Mouse (Mus musculus) MEL (cell line): ENCODE measurements around the gene 4930535I16Rik. TPM values are rescaled to one million over a fixed set of nuclear protein-coding genes. Genes with fewer than 3 reads are reported as not detected.

Experiments
- DNase-seq: peaks from one replicate; pipeline ENCODE4 v3.0.0; 2011; ENCODE audit warnings: low read depth, low spot score
- H3K27ac ChIP-seq: 2 replicates; pipeline ENCODE4 v1.5.1; 2012; ENCODE audit warnings: low read depth, mild to moderate bottlenecking, control low read depth, low read length, moderate library complexity; ENCODE audit not compliant: control insufficient read depth
- H3K27me3 ChIP-seq, 2 experiments: fragments of 150-350 bp in 1 of 2; sonication (generic) in 1 of 2; 2 replicates each; pipeline ENCODE4 v1.6.1; 2012; ENCODE audit warnings: low read length in 2 of 2, mild to moderate bottlenecking in 2 of 2, improper control_type of control experiment in 1 of 2, moderate library complexity in 1 of 2; ENCODE audit not compliant: insufficient read depth in 2 of 2, control insufficient read depth in 1 of 2
- H3K36me3 ChIP-seq, 2 experiments: 2 replicates each; pipeline ENCODE4 v1.6.1; 2012 to 2014; ENCODE audit warnings: low read length in 2 of 2, improper control_type of control experiment in 1 of 2, inconsistent platforms in 1 of 2, mild to moderate bottlenecking in 1 of 2; ENCODE audit not compliant: insufficient read depth in 2 of 2, control insufficient read depth in 1 of 2
- H3K4me1 ChIP-seq, 2 experiments: fragments of 150-350 bp in 1 of 2; sonication (generic) in 1 of 2; 2 replicates each; pipeline ENCODE4 v1.6.1; 2012; ENCODE audit warnings: low read length in 2 of 2, improper control_type of control experiment in 1 of 2, mild to moderate bottlenecking in 1 of 2; ENCODE audit not compliant: insufficient read depth in 2 of 2, control insufficient read depth in 1 of 2
- H3K4me3 ChIP-seq, 2 experiments: fragments of 150-350 bp in 1 of 2; sonication (generic) in 1 of 2; 2 replicates each; pipeline ENCODE4 v1.5.1; 2012; ENCODE audit warnings: low read depth in 2 of 2, low read length in 2 of 2, mild to moderate bottlenecking in 2 of 2, moderate library complexity in 2 of 2, control low read depth in 1 of 2, improper control_type of control experiment in 1 of 2; ENCODE audit not compliant: control insufficient read depth in 1 of 2, insufficient read depth in 1 of 2
- H3K79me2 ChIP-seq: 2 replicates; pipeline ENCODE4 v1.6.1; 2012; ENCODE audit warnings: mild to moderate bottlenecking, low read length, moderate library complexity; ENCODE audit not compliant: control insufficient read depth, poor library complexity, insufficient read depth
- H3K9ac ChIP-seq: 2 replicates; pipeline ENCODE4 v1.6.1; 2012; ENCODE audit warnings: low read depth, mild to moderate bottlenecking, control low read depth, low read length, moderate library complexity; ENCODE audit not compliant: control insufficient read depth, poor library complexity, severe bottlenecking
- H3K9me3 ChIP-seq: fragments of 150-350 bp; sonication (generic); replicated peaks from 2 replicates; pipeline ENCODE4 v1.6.1; 2012; ENCODE audit warnings: mild to moderate bottlenecking, low read length, improper control_type of control experiment, moderate library complexity; ENCODE audit not compliant: insufficient read depth
- CHD2 ChIP-seq: IDR thresholded peaks from 2 replicates; pipeline ENCODE4 v1.6.1; 2011; ENCODE audit warnings: low read length, improper control_type of control experiment
- ELF1 ChIP-seq: IDR thresholded peaks from 2 replicates; pipeline ENCODE4 v1.6.1; 2014; ENCODE audit warnings: low read depth, mild to moderate bottlenecking, inconsistent platforms, low read length, improper control_type of control experiment, moderate library complexity
- GATA1 ChIP-seq: IDR thresholded peaks from 2 replicates; pipeline ENCODE4 v1.6.1; 2011; ENCODE audit warnings: low read depth, low read length, improper control_type of control experiment
- KAT2A ChIP-seq: conservative IDR thresholded peaks from 2 replicates; pipeline ENCODE4 v1.6.1; 2012; ENCODE audit warnings: low read depth, low read length, improper control_type of control experiment, inconsistent platforms
- MAFK ChIP-seq: IDR thresholded peaks from 2 replicates; pipeline ENCODE4 v1.6.1; 2011; ENCODE audit warnings: low read depth, mild to moderate bottlenecking, low read length, improper control_type of control experiment, borderline replicate concordance
- MAZ ChIP-seq: IDR thresholded peaks from 2 replicates; pipeline ENCODE4 v1.6.1; 2012; ENCODE audit warnings: low read depth, mild to moderate bottlenecking, inconsistent platforms, low read length, improper control_type of control experiment
- MEF2A ChIP-seq: IDR thresholded peaks from 2 replicates; pipeline ENCODE4 v1.6.1; 2014; ENCODE audit warnings: low read depth, mild to moderate bottlenecking, inconsistent platforms, low read length, improper control_type of control experiment; ENCODE audit not compliant: poor library complexity, insufficient replicate concordance, severe bottlenecking; ENCODE audit errors: extremely low read depth
- MYB ChIP-seq: IDR thresholded peaks from 2 replicates; pipeline ENCODE4 v1.6.1; 2011; ENCODE audit warnings: mild to moderate bottlenecking, low read depth, low read length, improper control_type of control experiment
- MYC ChIP-seq: IDR thresholded peaks from 2 replicates; pipeline ENCODE4 v1.6.1; 2011; ENCODE audit warnings: low read depth, mild to moderate bottlenecking, low read length, improper control_type of control experiment, moderate library complexity
- NELFE ChIP-seq: IDR thresholded peaks from 2 replicates; pipeline ENCODE4 v1.6.1; 2011; ENCODE audit warnings: low read depth, low read length, improper control_type of control experiment
- NRF1 ChIP-seq: IDR thresholded peaks from 2 replicates; pipeline ENCODE4 v1.6.1; 2014; ENCODE audit warnings: low read depth, mild to moderate bottlenecking, inconsistent platforms, low read length, improper control_type of control experiment, moderate library complexity; ENCODE audit not compliant: poor library complexity, insufficient read depth, severe bottlenecking
- POLR2A ChIP-seq, 2 experiments: IDR thresholded peaks; 2 replicates each; pipeline ENCODE4 v1.6.1; 2011 to 2012; ENCODE audit warnings: low read length in 2 of 2, mild to moderate bottlenecking in 2 of 2, control low read depth in 1 of 2, improper control_type of control experiment in 1 of 2, low read depth in 1 of 2, moderate library complexity in 1 of 2; ENCODE audit not compliant: control insufficient read depth in 1 of 2, insufficient read depth in 1 of 2, poor library complexity in 1 of 2
- POLR2AphosphoS5 ChIP-seq: IDR thresholded peaks from 2 replicates; pipeline ENCODE4 v1.6.1; 2012; ENCODE audit warnings: low read depth, borderline replicate concordance, mild to moderate bottlenecking, inconsistent platforms, low read length, moderate library complexity, mixed read lengths
- RAD21 ChIP-seq: IDR thresholded peaks from 2 replicates; pipeline ENCODE4 v1.6.1; 2011; ENCODE audit warnings: mild to moderate bottlenecking, low read depth, low read length, improper control_type of control experiment
- SIN3A ChIP-seq: IDR thresholded peaks from 2 replicates; pipeline ENCODE4 v1.6.1; 2012; ENCODE audit warnings: low read length, improper control_type of control experiment, inconsistent platforms
- USF2 ChIP-seq, 2 experiments: IDR thresholded peaks; 2 replicates each; pipeline ENCODE4 v1.6.1; 2011 to 2012; ENCODE audit warnings: improper control_type of control experiment in 2 of 2, low read length in 2 of 2, borderline replicate concordance in 1 of 2, inconsistent platforms in 1 of 2, low read depth in 1 of 2, mild to moderate bottlenecking in 1 of 2; ENCODE audit not compliant: insufficient read depth in 1 of 2
- ZKSCAN1 ChIP-seq: IDR thresholded peaks from 2 replicates; pipeline ENCODE4 v1.6.1; 2012; ENCODE audit warnings: low read depth, mild to moderate bottlenecking, inconsistent platforms, low read length, improper control_type of control experiment, moderate library complexity
- ZMIZ1 ChIP-seq: IDR thresholded peaks from 2 replicates; pipeline ENCODE4 v1.6.1; 2012; ENCODE audit warnings: low read depth, mild to moderate bottlenecking, inconsistent platforms, low read length, improper control_type of control experiment, moderate library complexity
- polyA plus RNA-seq, 2 experiments: library from polyadenylated mRNA; stranded (reverse) in 1 of 2; unstranded in 1 of 2; fragments of >175 nt in 1 of 2; fragments of >200 nt in 1 of 2; gene quantifications; 2 replicates each; pipeline versions ENCODE4 v1.2.1 to v1.2.4; 2012; ENCODE audit warnings: low replicate concordance in 2 of 2, low read depth in 1 of 2; ENCODE audit not compliant: insufficient read length in 2 of 2, insufficient read depth in 1 of 2, missing spikeins in 1 of 2
- total RNA-seq: library from RNA; depleted of rRNA; stranded (reverse); fragments of 300-350 nt; gene quantifications from 2 replicates; pipeline ENCODE4 v1.2.3, GENCODE M21; 2012

Gene 4930535I16Rik
- total and polyA plus RNA-seq, 3 experiments = 1.3 TPM; not detected in 2

DNA sequence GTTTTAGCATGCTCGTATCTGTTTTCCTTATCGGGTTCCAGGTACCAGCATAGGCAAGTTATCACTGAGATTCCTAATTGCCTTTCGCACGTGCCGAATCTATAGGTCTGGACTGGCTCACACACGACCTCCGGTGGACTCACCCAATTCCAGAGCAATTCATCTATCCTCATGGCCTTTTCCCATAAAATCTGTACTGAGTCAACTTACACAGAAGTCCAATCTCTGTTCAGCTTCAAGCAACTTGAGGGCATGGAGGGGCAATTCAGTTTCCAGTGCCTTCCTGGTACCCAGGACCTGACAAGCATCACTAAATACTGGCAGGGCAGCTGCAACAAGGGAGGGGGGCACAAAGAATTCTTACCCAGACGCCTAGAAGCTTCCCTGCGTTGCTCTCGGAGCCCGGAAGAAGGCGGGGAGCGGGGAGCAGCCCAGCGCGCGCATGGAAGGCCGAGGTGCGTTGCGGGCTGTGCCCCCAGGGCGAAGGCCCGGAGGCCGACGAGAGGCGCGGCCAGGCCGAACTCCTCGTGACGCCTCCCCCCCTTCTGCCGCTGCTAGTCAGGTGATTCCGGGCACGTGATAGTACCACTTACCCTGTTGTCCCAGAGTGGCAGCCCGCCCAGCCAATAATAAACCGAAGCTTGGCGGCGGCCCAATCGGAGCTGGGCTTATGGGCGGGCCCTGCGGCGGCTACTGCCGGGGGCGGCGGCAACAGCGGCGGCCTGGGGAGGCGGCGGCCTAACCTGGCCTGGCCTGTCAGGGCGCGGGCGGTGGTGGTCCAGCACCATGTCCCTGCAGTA lies 874 bp downstream of the 4930535I16Rik start, which contains the start of gene Rragc (continued):
- peak; percentile 85 to 98 for TF ChIP-seq USF2 (IDR thresholded peaks at IDR 0.05; ENCODE audit: borderline replicate concordance in 1 of 2, insufficient read depth in 1 of 2, low read depth in 1 of 2, low read length in 2 of 2)
- TF ChIP-seq ELF1 = peak; percentile 61; the same call in 1 of the 2 replicates
- TF ChIP-seq ZKSCAN1 = no peak

DNA sequence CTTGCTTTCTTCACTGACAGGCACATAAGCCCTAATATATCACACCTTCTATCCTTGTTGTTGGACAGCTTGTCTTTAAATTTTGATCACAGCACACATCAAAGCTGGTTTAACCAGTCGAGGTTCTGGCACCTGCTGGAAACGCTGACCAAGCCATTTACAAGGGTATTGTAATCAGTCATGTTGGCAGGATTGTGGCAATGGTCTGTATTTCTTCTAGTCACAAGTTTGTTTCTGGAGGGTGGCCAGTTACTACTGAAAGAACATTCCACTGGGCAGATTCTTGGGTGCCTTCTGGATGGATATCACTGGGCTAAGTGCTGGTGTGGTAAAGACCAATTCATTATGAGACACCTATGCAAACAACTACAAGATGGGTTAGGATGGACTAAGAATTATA lies 5.4 kb downstream of the 4930535I16Rik start:
- Histone ChIP-seq H3K9me3 (no peaks in the 10 kb centered on the region), H3K4me1 (peaks cover 0 to 7% of the 10 kb centered on the region in 2 experiments; a peak in 1 of 4 replicates), H3K27ac (no peak overlapping the region), H3K4me3 (no peak overlapping the region), H3K9ac (no peak overlapping the region), H3K79me2 (peaks cover 35% of the 10 kb centered on the region), H3K27me3 (no peaks in the 10 kb centered on the region), H3K36me3 (peaks cover 6 to 17% of the 10 kb centered on the region in 2 experiments)
- DNase-seq = no peak
- TF ChIP-seq MEF2A (no peak), GATA1 (no peak), MAZ (no peak), POLR2AphosphoS5 (no peak), POLR2A (IDR thresholded peaks at IDR 0.05; ENCODE audit: control insufficient read depth in 1 of 2, insufficient read depth in 1 of 2, low read depth in 1 of 2, low read length in 2 of 2, poor library complexity in 1 of 2) (no peak), ZMIZ1 (no peak), NELFE (no peak), MAFK (no peak), MYC (no peak), NRF1 (no peak), SIN3A (no peak), MYB (no peak), KAT2A (no peak), RAD21 (no peak), CHD2 (no peak)
